Mouse (Mus musculus): ENCODE results near the gene Aunip. TPM values are rescaled to one million over a fixed set of nuclear protein-coding genes. Genes with fewer than 3 reads are reported as not detected.

Gene Aunip
- polyA plus RNA-seq, 1 experiment from 2014 or later, result 7.8 TPM

DNA sequence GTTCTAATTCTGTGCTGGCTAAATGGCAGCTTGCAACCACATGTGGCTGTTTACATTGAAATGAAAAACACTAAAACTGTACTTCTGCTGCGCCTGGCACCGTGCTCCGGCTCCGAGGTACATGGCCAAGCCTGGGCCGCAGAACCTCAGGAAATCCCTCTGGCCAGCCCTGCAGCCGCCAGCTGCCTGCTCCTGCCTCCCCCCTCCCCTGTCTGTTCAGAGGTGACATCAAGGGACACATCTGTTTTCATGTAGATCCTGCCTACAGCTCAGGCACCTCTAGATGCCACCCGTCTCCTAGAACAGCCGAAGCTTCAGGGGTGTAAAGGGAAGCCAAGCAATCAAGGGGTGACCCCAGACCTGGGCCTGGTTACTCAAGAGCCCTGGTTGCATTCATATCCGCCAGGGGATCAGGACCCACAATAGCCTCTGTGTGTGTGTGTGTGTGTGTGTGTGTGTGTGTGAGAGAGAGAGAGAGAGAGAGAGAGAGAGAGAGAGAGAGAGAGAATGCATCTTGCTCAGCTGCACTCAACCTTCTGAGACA is 47.8 kb downstream of the Aunip start:
- no peak overlapping the region for H3K4me2 ChIP-seq (ENCODE audit: low read length)
- H3K9me3 ChIP-seq (ENCODE audit: control insufficient read depth, low read length), result no peaks in the 10 kb centered on the region
- H3K4me3 ChIP-seq (ENCODE audit: low read depth, low read length), result no peak overlapping the region
- H3K4me1 ChIP-seq (replicated peaks; ENCODE audit: control insufficient read depth, insufficient read depth, low read length), result peaks cover 10% of the 10 kb centered on the region
- ATAC-seq (replicated peaks; ENCODE audit: low FRiP score, low TSS enrichment, low read depth) (no peak), DNase-seq (ENCODE audit: low spot score) (no peak)
- H3K36me3 ChIP-seq (ENCODE audit: control insufficient read depth, insufficient read depth, low read length), result no peaks in the 10 kb centered on the region
- H3K27me3 ChIP-seq (replicated peaks; ENCODE audit: control insufficient read depth, insufficient read depth, low read length), result no peaks in the 10 kb centered on the region
- no peak overlapping the region for H3K9ac ChIP-seq (ENCODE audit: low read length)
- H3K27ac ChIP-seq (ENCODE audit: low read depth), result no peak overlapping the region
- WGBS, result 46% methylated on average over 9 of the region's 9 CpGs

DNA sequence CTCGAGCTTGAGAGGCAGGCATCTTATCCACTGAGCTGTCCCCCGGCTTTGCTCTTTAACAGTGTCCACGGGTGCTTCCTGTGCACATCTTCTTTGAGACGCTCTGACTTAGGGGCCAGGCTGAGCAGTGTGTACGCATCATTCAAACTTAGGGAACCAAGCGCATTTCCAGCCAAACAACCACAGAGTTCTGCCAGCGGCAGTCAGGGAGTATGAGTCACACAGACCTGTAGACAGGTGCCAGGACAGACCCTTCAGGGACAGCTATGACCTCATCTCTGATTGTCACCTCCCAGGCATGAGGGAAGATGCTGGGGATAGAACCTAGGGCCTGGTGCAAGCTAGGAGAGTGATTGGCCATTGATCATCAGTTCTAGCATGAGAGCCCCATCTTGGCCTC is 48.4 kb downstream of the Aunip start:
- Histone ChIP-seq H3K27ac (ENCODE audit: low read depth) (no peak overlapping the region), H3K4me2 (ENCODE audit: low read length) (no peak overlapping the region), H3K4me1 (replicated peaks; ENCODE audit: control insufficient read depth, insufficient read depth, low read length) (peaks cover 10% of the 10 kb centered on the region), H3K4me3 (ENCODE audit: low read depth, low read length) (no peak overlapping the region), H3K9me3 (ENCODE audit: control insufficient read depth, low read length) (no peaks in the 10 kb centered on the region), H3K36me3 (ENCODE audit: control insufficient read depth, insufficient read depth, low read length) (no peaks in the 10 kb centered on the region), H3K9ac (ENCODE audit: low read length) (no peak overlapping the region), H3K27me3 (replicated peaks; ENCODE audit: control insufficient read depth, insufficient read depth, low read length) (no peaks in the 10 kb centered on the region)
- ATAC-seq (replicated peaks; ENCODE audit: low FRiP score, low TSS enrichment, low read depth), result no peak
- WGBS, result 67% methylated on average over 7 of the region's 7 CpGs
- no peak for DNase-seq (ENCODE audit: low spot score)

DNA sequence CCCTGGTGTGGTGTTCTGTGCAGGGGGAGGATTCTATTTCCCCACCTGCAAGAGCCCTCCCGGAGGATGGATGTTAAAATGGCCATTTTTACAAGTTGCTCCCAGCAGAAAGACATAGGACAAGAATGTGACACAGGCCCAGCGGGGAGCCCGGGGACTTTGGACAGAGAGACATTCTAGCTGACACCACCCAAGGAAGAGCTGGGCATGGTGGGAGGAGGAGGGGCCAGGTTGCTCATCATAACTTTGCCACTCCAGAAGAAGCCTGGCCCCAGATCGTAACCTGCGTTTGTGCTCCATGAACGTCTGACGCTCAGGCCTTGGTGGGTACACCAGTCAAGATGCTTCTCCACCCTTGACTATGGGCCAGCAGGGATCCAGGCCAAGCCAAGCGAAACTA is 49.9 kb downstream of the Aunip start:
- Histone ChIP-seq H3K27ac (ENCODE audit: low read depth) (no peak overlapping the region), H3K4me1 (replicated peaks; ENCODE audit: control insufficient read depth, insufficient read depth, low read length) (peaks cover 10% of the 10 kb centered on the region), H3K9me3 (ENCODE audit: control insufficient read depth, low read length) (no peaks in the 10 kb centered on the region), H3K36me3 (ENCODE audit: control insufficient read depth, insufficient read depth, low read length) (0 out of 2 replicates have a peak, but pooled peaks cover 2% of the 10 kb centered on the region), H3K9ac (ENCODE audit: low read length) (no peak overlapping the region), H3K4me2 (ENCODE audit: low read length) (no peak overlapping the region), H3K27me3 (replicated peaks; ENCODE audit: control insufficient read depth, insufficient read depth, low read length) (no peaks in the 10 kb centered on the region), H3K4me3 (ENCODE audit: low read depth, low read length) (no peak overlapping the region)
- 90% methylated on average over 8 of the region's 8 CpGs for WGBS
- DNase-seq (ENCODE audit: low spot score) (no peak), ATAC-seq (replicated peaks; ENCODE audit: low FRiP score, low TSS enrichment, low read depth) (no peak)

DNA sequence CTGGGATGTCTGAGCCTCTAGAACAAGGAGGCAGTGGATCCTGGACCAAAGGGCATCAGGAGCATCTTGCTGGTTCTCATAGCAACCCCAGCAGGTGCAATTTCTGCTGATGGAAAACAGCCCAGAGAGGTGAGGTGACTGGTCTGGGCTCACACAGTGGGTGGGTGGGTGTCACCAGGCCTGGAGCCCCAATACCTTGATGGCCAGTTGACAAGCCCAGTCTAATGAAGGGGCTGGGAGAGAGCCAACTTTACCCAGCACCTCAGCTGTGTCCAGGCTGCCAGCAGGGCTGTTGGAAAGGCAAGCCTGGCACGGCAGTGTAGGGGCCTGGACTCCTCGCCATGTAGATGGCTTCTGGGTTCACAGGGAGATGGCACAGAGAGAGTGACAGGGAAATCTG is 51.2 kb downstream of the Aunip start:
- 0 out of 2 replicates have a peak, but pooled peaks cover 3% of the 10 kb centered on the region for H3K9me3 ChIP-seq (ENCODE audit: control insufficient read depth, low read length)
- H3K4me2 ChIP-seq (ENCODE audit: low read length), result no peak overlapping the region
- H3K27ac ChIP-seq (ENCODE audit: low read depth), result no peak overlapping the region
- ATAC-seq (replicated peaks; ENCODE audit: low FRiP score, low TSS enrichment, low read depth) (no peak), DNase-seq (ENCODE audit: low spot score) (no peak)
- 0 out of 2 replicates have a peak, but pooled peaks cover 2% of the 10 kb centered on the region for H3K36me3 ChIP-seq (ENCODE audit: control insufficient read depth, insufficient read depth, low read length)
- no peaks in the 10 kb centered on the region for H3K27me3 ChIP-seq (replicated peaks; ENCODE audit: control insufficient read depth, insufficient read depth, low read length)
- H3K4me1 ChIP-seq (replicated peaks; ENCODE audit: control insufficient read depth, insufficient read depth, low read length), result peaks cover 10% of the 10 kb centered on the region
- no peak overlapping the region for H3K9ac ChIP-seq (ENCODE audit: low read length)
- 82% methylated on average over 2 of the region's 2 CpGs for WGBS
- H3K4me3 ChIP-seq (ENCODE audit: low read depth, low read length), result no peak overlapping the region

DNA sequence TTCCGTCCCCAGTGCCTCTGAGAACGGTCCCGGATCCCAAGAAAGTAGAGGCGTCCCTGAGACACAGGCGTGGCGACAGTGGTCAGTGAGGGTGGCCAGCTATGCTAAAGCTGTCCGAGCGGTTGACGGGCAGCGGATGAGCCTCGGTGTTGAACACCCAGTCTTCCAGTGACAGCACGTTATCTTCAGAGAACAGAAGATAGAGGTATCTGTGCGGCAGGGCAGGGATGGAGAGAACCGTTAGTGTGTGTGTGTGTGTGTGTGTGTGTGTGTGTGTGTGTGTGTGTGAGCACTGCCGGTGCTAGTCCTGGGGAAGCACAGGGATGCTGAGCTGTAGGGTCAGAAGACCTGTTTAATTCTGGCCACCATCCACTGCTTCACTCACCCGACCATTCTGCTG is 52.8 kb downstream of the Aunip start:
- no peak for ATAC-seq (replicated peaks; ENCODE audit: low FRiP score, low TSS enrichment, low read depth)
- DNase-seq (ENCODE audit: low spot score), result no peak
- H3K27ac ChIP-seq (ENCODE audit: low read depth), result no peak overlapping the region
- H3K9ac ChIP-seq (ENCODE audit: low read length), result no peak overlapping the region
- 83% methylated on average over 16 of the region's 16 CpGs for WGBS
- peaks cover 5% of the 10 kb centered on the region for H3K4me1 ChIP-seq (replicated peaks; ENCODE audit: control insufficient read depth, insufficient read depth, low read length)
- H3K4me2 ChIP-seq (ENCODE audit: low read length), result no peak overlapping the region
- 0 out of 2 replicates have a peak, but pooled peaks cover 3% of the 10 kb centered on the region for H3K9me3 ChIP-seq (ENCODE audit: control insufficient read depth, low read length)
- 0 out of 2 replicates have a peak, but pooled peaks cover 2% of the 10 kb centered on the region for H3K36me3 ChIP-seq (ENCODE audit: control insufficient read depth, insufficient read depth, low read length)
- no peak overlapping the region for H3K4me3 ChIP-seq (ENCODE audit: low read depth, low read length)
- H3K27me3 ChIP-seq (replicated peaks; ENCODE audit: control insufficient read depth, insufficient read depth, low read length), result no peaks in the 10 kb centered on the region

DNA sequence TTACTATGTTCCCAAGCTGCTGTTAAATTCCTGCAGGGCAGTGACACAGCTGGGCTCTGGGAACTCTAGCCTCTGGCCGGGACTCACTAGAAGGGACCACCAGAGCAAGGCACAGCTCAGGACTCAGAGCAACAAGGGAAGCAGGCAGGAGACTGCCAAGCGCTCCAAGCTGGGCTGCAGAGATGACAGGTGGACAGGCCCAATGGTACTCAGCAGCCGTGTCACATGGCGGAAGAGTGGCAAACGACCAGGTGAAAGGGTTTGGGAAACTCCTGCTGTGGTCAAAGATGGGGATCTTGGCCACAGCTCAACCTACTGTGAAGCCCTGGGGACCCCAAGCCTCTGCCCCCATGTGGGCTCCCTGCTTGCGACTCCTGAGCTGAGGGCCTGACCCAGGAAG is 53.3 kb downstream of the Aunip start:
- H3K27me3 ChIP-seq (replicated peaks; ENCODE audit: control insufficient read depth, insufficient read depth, low read length), result no peaks in the 10 kb centered on the region
- H3K4me3 ChIP-seq (ENCODE audit: low read depth, low read length), result no peak overlapping the region
- H3K9ac ChIP-seq (ENCODE audit: low read length), result no peak overlapping the region
- 87% methylated on average over 6 of the region's 6 CpGs for WGBS
- 0 out of 2 replicates have a peak, but pooled peaks cover 3% of the 10 kb centered on the region for H3K9me3 ChIP-seq (ENCODE audit: control insufficient read depth, low read length)
- DNase-seq (ENCODE audit: low spot score) (no peak), ATAC-seq (replicated peaks; ENCODE audit: low FRiP score, low TSS enrichment, low read depth) (no peak)
- H3K27ac ChIP-seq (ENCODE audit: low read depth), result no peak overlapping the region
- H3K4me2 ChIP-seq (ENCODE audit: low read length), result no peak overlapping the region
- H3K36me3 ChIP-seq (ENCODE audit: control insufficient read depth, insufficient read depth, low read length), result 0 out of 2 replicates have a peak, but pooled peaks cover 2% of the 10 kb centered on the region
- 0 out of 2 replicates have a peak, but pooled peaks cover 4% of the 10 kb centered on the region for H3K4me1 ChIP-seq (replicated peaks; ENCODE audit: control insufficient read depth, insufficient read depth, low read length)

DNA sequence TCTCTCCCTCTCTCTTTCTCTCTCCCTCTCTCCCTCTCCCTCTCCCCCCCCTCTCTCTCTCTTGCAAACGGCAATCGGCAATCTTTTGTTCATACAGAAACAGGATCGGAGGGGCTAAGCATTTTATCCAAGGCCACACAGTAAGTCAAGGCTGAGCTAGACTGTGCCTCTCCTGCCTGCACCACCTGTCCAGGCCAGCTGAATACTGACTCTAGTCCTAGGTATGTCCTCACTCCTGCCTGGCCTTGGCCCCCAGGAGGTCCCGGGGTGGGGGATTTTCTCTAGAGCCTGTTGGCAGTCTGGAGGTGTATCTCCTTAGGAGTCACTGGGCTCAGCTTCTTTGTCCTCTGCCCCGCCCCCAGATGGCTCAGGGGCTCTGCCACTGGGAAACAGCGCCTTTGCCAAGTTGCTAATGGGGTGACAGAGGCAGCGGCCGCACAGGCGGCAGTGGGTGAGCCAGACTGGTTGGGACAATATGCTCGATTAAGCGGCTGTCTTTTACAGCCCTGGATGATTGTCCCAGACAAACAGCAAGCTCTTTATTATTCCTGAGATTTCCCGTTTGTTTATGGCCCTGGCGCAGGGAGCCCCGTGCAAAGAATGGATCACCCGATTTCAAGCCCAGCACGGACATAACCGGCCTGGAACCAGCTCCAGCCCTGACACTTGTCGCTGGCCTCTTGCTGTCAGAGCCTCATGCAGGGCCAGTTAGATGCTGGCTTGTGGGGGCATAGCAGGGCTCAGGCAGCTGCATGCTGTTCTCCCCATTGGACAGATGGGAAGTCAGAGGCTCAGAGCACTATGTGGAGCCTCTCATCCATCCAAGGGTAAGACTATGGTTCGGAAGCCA is 56.8 kb downstream of the Aunip start:
- Histone ChIP-seq H3K4me3 (ENCODE audit: low read depth, low read length) (no peak overlapping the region), H3K9me3 (ENCODE audit: control insufficient read depth, low read length) (0 out of 2 replicates have a peak, but pooled peaks cover 3% of the 10 kb centered on the region), H3K27ac (ENCODE audit: low read depth) (no peak overlapping the region), H3K27me3 (replicated peaks; ENCODE audit: control insufficient read depth, insufficient read depth, low read length) (no peaks in the 10 kb centered on the region), H3K4me1 (replicated peaks; ENCODE audit: control insufficient read depth, insufficient read depth, low read length) (0 out of 2 replicates have a peak, but pooled peaks cover 4% of the 10 kb centered on the region), H3K9ac (ENCODE audit: low read length) (no peak overlapping the region), H3K36me3 (ENCODE audit: control insufficient read depth, insufficient read depth, low read length) (0 out of 2 replicates have a peak, but pooled peaks cover 2% of the 10 kb centered on the region), H3K4me2 (ENCODE audit: low read length) (no peak overlapping the region)
- ATAC-seq (replicated peaks; ENCODE audit: low FRiP score, low TSS enrichment, low read depth) (no peak), DNase-seq (ENCODE audit: low spot score) (no peak)
- 30% methylated on average over 19 of the region's 19 CpGs for WGBS

DNA sequence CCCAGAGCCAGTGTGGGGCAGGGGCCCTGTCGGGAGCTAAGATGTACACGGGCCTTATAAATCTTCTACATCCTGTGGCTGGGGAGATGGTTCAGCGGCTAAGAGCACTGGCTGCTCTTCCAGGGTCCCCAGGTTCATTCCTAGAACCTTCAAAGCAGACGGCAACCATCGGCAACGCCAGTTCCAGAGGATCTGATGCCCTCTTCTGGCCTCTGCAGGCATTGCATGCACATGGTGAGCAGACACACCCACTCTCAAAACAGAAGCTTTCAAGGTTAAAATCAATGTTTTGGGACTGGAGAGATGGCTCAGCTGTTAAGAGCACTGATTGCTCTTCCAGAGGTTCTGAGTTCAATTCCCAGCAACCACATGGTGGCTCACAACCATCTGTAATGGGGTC is 58.4 kb downstream of the Aunip start:
- H3K9me3 ChIP-seq (ENCODE audit: control insufficient read depth, low read length), result 0 out of 2 replicates have a peak, but pooled peaks cover 3% of the 10 kb centered on the region
- no peak overlapping the region for H3K4me2 ChIP-seq (ENCODE audit: low read length)
- no peaks in the 10 kb centered on the region for H3K27me3 ChIP-seq (replicated peaks; ENCODE audit: control insufficient read depth, insufficient read depth, low read length)
- DNase-seq (ENCODE audit: low spot score), result no peak
- H3K27ac ChIP-seq (ENCODE audit: low read depth), result no peak overlapping the region
- 0 out of 2 replicates have a peak, but pooled peaks cover 2% of the 10 kb centered on the region for H3K36me3 ChIP-seq (ENCODE audit: control insufficient read depth, insufficient read depth, low read length)
- 0 out of 2 replicates have a peak, but pooled peaks cover 4% of the 10 kb centered on the region for H3K4me1 ChIP-seq (replicated peaks; ENCODE audit: control insufficient read depth, insufficient read depth, low read length)
- H3K9ac ChIP-seq (ENCODE audit: low read length), result no peak overlapping the region
- 77% methylated on average over 6 of the region's 6 CpGs for WGBS
- no peak overlapping the region for H3K4me3 ChIP-seq (ENCODE audit: low read depth, low read length)
- no peak for ATAC-seq (replicated peaks; ENCODE audit: low FRiP score, low TSS enrichment, low read depth)

Measured in intestine, embryonic 14.5 days (tissue).